Mouse (Mus musculus) lung, embryonic 16.5 days (tissue): Measurements from ENCODE around the gene Tmem132d. TPM values are rescaled to one million over a fixed set of nuclear protein-coding genes. Genes with fewer than 3 reads are reported as not detected.

Experiments used
- ATAC-seq: fragments of 200-750 bp; cut with Nextera tagmentation; 2 replicates; pipeline ENCODE4 v1.8.0; 2017; ENCODE audit warnings: low read depth, mild to moderate bottlenecking, moderate library complexity
- H3K27ac ChIP-seq: fragments of 300-500 bp; sonication (generic); 2 replicates; pipeline ENCODE4 v1.5.1; 2014; ENCODE audit warnings: mild to moderate bottlenecking, control low read depth, low read length
- H3K27me3 ChIP-seq: fragments of 300-500 bp; sonication (generic); 2 replicates; pipeline ENCODE4 v1.6.1; 2014; ENCODE audit warnings: low read depth, low read length, mixed read lengths; ENCODE audit not compliant: control insufficient read depth, insufficient read depth
- H3K36me3 ChIP-seq: fragments of 300-500 bp; sonication (generic); 2 replicates; pipeline ENCODE4 v1.6.1; 2014; ENCODE audit warnings: low read length; ENCODE audit not compliant: control insufficient read depth, insufficient read depth
- H3K4me1 ChIP-seq: fragments of 300-500 bp; sonication (generic); replicated peaks from 2 replicates; pipeline ENCODE4 v1.6.1; 2014; ENCODE audit warnings: low read length, mixed read lengths; ENCODE audit not compliant: control insufficient read depth, insufficient read depth
- H3K4me2 ChIP-seq: fragments of 300-500 bp; sonication (generic); 2 replicates; pipeline ENCODE4 v1.6.1; 2014; ENCODE audit warnings: low read depth, low read length, control low read depth
- H3K4me3 ChIP-seq: fragments of 300-500 bp; sonication (generic); 2 replicates; pipeline ENCODE4 v1.5.1; 2014; ENCODE audit warnings: mild to moderate bottlenecking, low read length, control low read depth
- H3K9ac ChIP-seq: fragments of 300-500 bp; sonication (generic); 2 replicates; pipeline ENCODE4 v1.6.1; 2014; ENCODE audit warnings: low read length, control low read depth
- H3K9me3 ChIP-seq: fragments of 300-500 bp; sonication (generic); 2 replicates; pipeline ENCODE4 v1.6.1; 2016; ENCODE audit warnings: low read length; ENCODE audit not compliant: control insufficient read depth
- WGBS: fragments of 180-500 bp; shearing (Covaris S2); extraction: QIAGEN DNeasy Blood & Tissue Kit; methylation state at CpG from one replicate; pipeline ENCODE4 v1.1.7; 2014; 5-methylcytosine and 5-hydroxymethylcytosine counted together
- polyA plus RNA-seq: library from polyadenylated mRNA; unstranded; fragments of >200 nt; fragmentation: Nextera tagmentation; extraction: Ambion mirVana; gene quantifications from 2 replicates; pipeline ENCODE4 v1.2.1, GENCODE M21; 2015

The Tmem132d gene
- polyA plus RNA-seq, 1 experiment from 2014 or later = 0.98 TPM

DNA sequence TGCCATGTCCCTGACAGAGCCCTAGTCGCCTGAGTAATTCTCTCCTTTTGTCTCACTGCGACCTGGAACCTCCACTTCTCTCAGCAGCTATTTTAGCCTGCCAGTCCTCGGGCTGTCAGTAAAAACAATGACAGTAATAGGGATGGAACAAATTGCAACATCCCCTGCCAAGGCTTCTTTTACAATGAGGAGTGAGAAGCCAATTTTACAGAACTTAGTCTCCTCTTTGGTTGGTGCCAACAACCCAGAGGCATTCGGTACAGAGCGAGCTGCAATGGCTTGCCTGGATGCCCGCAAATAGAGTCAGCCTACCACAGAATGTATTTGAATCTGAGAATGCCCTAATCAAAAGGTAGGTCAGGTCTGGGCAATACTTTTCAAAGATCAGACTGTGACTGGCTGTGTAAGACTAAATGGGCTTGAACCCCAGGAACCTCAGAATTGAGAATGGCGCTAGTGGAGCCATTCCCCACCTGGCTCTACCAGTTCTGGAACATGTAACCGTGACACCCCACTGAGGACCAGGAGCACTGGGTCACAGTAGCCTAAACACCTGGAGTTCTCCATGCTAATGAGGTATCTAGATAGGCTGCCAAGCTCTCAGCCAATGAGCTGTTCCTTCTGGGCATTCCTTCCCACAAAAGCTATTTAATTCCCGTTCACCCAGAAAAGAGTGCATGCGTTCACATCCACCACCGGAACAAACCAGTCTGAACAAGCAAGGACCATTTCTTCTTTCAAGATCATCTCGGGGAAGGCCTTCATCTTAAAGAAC, 273.8 kb downstream of the Tmem132d start:
- 75% methylated on average over 12 of the region's 12 CpGs for WGBS
- Histone ChIP-seq H3K36me3 (no peaks in the 10 kb centered on the region), H3K27ac (no peak overlapping the region), H3K9me3 (no peaks in the 10 kb centered on the region), H3K4me1 (no peaks in the 10 kb centered on the region), H3K27me3 (no peaks in the 10 kb centered on the region), H3K4me3 (no peak overlapping the region), H3K9ac (no peak overlapping the region), H3K4me2 (no peak overlapping the region)
- ATAC-seq = no peak

DNA sequence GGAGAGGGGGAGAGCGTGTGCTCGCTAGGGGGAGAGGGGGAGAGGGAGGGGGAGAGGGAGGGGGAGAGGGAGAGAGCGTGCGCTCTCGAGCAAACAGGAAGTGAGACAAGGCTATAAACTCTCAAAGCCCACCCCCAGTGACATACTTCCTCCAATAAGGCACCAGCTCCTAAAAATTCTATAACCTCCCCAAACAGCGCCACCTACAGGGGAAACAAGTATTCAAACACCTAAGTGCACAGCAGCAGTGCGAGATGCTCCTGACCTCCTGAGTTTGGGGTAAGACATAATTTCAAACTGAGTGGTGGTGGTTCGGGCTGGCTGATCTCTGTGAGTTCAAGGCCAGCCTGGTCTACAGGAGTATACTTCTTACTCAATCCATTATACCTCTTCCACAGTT, 281.4 kb downstream of the Tmem132d start:
- H3K4me1 ChIP-seq = no peaks in the 10 kb centered on the region
- no peak overlapping the region for H3K9ac ChIP-seq
- 88% methylated on average over 6 of the region's 8 CpGs for WGBS
- H3K36me3 ChIP-seq = no peaks in the 10 kb centered on the region
- ATAC-seq = no peak
- H3K4me2 ChIP-seq = no peak overlapping the region
- no peak overlapping the region for H3K4me3 ChIP-seq
- H3K27ac ChIP-seq = no peak overlapping the region
- no peaks in the 10 kb centered on the region for H3K27me3 ChIP-seq
- no peaks in the 10 kb centered on the region for H3K9me3 ChIP-seq

DNA sequence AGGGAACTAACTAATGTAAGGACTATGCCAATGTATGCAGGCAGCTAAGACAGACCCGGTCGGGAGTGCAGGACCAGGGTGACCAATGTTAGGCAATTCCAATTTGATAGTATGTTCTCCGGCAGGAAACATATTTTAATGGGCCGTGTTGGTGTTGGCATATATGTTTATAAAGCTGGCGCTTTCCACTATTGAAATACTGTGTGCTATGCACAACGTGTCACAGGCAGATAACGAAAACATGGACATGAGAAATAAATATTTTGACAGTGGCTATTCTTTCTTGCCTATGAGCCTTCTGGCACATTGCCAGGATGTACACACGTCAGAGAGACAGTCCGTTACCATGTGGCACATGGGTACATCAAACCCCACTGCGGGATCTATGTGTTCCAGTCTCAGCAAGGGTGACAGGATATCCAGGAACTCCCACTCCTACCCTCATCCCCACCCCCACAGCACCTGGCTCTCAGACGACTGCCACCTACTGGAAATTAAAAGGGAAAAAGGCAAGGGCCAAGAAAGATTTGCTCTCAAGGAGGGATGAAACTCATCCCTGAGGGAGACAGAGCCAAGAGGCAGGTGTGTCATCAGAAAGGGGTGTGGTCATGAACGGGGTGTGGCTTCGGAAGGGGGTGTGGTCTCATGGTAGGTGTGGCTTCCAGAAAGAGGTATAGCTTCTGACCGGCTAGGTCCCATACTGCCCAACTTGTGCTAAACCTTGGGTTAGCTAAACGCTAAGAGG, 285.8 kb downstream of the Tmem132d start:
- Histone ChIP-seq H3K4me1 (no peaks in the 10 kb centered on the region), H3K27me3 (no peaks in the 10 kb centered on the region), H3K4me3 (no peak overlapping the region), H3K36me3 (no peaks in the 10 kb centered on the region), H3K9ac (no peak overlapping the region), H3K4me2 (no peak overlapping the region), H3K9me3 (no peaks in the 10 kb centered on the region; the same call in 1 of the 2 replicates), H3K27ac (no peak overlapping the region; the same call in 1 of the 2 replicates)
- peak; percentile 82 for ATAC-seq
- 47% methylated on average over 15 of the region's 15 CpGs for WGBS

DNA sequence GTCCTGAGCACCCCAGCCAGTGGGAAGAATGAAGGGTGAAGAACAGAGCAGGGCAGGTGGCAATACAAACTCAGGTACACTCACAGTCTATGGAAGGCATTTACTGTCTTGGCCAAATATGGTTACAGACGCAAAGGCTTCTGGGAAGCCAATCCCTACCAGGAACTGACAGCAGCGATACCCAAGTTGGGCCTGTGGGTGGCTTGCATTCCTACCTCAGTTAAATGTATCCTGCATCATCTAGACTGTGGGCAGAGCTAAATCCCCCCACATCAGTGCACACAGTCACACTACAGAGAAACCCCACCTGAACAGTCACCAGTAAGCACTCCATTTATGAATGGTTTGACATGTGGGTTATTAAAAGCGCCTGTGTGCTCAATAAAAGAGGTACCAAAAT, 288.1 kb downstream of the Tmem132d start:
- ATAC-seq = no peak
- Histone ChIP-seq H3K27ac (no peak overlapping the region), H3K27me3 (no peaks in the 10 kb centered on the region), H3K36me3 (no peaks in the 10 kb centered on the region), H3K4me3 (no peak overlapping the region), H3K9ac (no peak overlapping the region), H3K9me3 (no peaks in the 10 kb centered on the region; the same call in 1 of the 2 replicates), H3K4me1 (no peaks in the 10 kb centered on the region), H3K4me2 (no peak overlapping the region)
- WGBS = 89% methylated on average over 3 of the region's 3 CpGs

DNA sequence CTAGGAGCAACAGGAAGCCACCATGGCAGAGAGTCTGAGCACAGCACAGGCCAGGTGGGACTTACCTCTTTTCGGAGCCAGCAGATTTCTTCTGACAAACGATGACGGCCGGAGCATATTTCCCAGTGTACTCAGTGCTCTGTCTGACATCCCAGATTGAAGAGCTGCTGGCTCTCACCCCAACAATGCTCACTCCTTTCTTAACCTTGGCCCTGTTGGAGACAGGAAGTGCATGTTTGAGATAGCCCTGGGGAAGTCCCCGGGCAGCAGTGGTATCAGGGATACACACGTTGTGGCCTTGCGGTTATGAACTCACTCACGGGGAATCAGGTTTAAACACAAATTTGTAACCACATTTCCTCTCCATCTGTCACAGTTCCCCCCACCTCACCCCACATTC, 296.1 kb downstream of the Tmem132d start:
- Histone ChIP-seq H3K4me2 (no peak overlapping the region), H3K9me3 (no peaks in the 10 kb centered on the region), H3K27ac (no peak overlapping the region), H3K4me3 (no peak overlapping the region), H3K36me3 (no peaks in the 10 kb centered on the region), H3K27me3 (no peaks in the 10 kb centered on the region), H3K9ac (no peak overlapping the region), H3K4me1 (no peaks in the 10 kb centered on the region)
- ATAC-seq = no peak
- 50% methylated on average over 8 of the region's 8 CpGs for WGBS

DNA sequence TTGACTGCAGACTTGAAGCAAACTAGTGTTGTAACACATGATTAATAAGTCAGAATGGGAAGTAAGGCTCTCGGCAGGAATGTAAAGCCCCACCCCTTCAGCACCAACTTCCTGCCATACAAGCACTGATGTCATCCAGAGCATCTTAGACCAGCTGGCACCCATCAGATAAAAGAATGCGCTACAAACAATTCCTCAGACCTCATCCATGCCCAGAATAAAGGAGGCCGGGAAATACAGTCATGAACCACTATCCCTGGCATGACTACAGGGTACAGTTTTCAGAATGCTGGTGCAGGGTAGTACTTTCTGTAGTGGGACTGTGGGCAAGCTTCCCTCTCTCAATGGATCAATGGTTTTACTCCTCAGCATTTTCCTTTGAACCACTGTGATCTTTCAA, 310.2 kb downstream of the Tmem132d start:
- no peaks in the 10 kb centered on the region for H3K27me3 ChIP-seq
- H3K4me3 ChIP-seq = no peak overlapping the region
- peak; percentile 52 for ATAC-seq
- H3K9me3 ChIP-seq = no peaks in the 10 kb centered on the region
- 0 out of 2 replicates have a peak, but pooled peaks cover 3% of the 10 kb centered on the region for H3K4me1 ChIP-seq
- H3K4me2 ChIP-seq = no peak overlapping the region
- no peak overlapping the region for H3K27ac ChIP-seq
- WGBS = 35% methylated on average over 3 of the region's 3 CpGs
- no peaks in the 10 kb centered on the region for H3K36me3 ChIP-seq
- H3K9ac ChIP-seq = no peak overlapping the region

DNA sequence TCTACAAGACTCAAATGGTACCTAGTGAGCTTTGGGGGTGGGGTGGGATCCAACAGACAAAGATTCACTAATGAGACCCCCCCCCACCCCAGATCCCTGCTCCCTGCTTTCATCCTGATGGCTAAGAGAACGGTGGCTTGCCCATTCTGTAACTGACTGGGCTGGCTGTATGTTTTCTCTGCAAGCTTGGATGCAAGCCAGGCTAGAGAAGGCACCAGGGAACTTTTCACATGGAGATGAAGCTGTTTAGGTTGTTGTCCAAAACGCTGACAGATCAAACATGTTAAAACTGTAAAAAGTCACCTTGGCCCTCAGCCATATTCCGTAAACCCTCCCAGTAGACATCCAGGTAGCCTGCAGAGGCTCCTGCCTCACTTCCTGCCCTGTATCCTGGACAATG, 313.7 kb downstream of the Tmem132d start:
- 0 out of 2 replicates have a peak, but pooled peaks cover 3% of the 10 kb centered on the region for H3K4me1 ChIP-seq
- 50% methylated on average over 3 of the region's 3 CpGs for WGBS

DNA sequence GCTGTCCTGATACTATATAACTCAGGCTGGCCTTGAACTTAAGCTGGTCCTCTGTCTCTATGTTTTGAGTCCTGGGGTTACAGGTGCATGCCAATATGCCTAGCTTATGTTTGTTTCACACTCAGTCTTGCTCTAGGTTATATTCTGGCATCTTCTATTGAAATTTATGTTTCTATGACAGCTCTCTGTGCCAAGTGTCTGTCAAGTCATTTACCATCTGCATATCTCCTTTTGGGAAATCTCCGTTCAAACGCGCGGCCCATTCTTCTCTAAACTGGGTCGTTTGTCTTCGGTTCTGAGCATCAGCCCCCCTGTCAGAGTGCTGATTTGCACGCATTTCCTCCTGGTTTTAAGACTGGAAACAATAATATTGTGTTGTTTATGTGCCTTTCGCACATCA, 319.8 kb downstream of the Tmem132d start:
- Histone ChIP-seq H3K27ac (no peak overlapping the region), H3K36me3 (no peaks in the 10 kb centered on the region), H3K4me3 (no peak overlapping the region), H3K9me3 (peaks cover 5% of the 10 kb centered on the region; the same call in 1 of the 2 replicates), H3K27me3 (no peaks in the 10 kb centered on the region), H3K9ac (no peak overlapping the region), H3K4me1 (no peaks in the 10 kb centered on the region), H3K4me2 (no peak overlapping the region)
- WGBS = 80% methylated on average over 8 of the region's 8 CpGs
- no peak for ATAC-seq

More for the DNA sequence above, 313.7 kb downstream of the Tmem132d start:
- Histone ChIP-seq H3K27ac (no peak overlapping the region), H3K36me3 (no peaks in the 10 kb centered on the region), H3K9ac (no peak overlapping the region), H3K27me3 (no peaks in the 10 kb centered on the region), H3K4me2 (no peak overlapping the region), H3K4me3 (no peak overlapping the region), H3K9me3 (no peaks in the 10 kb centered on the region)
- ATAC-seq = no peak

DNA sequence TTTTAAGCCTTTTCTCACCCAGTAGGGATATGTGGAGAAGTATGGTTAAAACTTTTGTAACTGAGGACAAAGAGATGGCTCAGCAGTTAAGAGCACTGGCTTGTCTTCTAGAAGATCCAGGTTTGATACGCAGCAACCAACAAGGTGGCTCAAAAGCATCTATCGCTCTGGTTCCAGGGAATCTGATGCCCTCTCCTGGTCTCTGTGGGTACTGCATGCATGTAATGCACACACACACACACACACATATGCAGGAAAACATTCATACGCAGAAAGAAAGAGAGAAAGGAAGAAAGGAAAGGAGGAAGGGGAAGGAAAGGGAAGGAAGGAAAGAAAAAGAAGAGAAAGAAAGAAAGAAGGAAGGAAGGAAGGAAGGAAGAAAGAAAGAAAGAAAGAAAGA, 320.4 kb downstream of the Tmem132d start:
- Histone ChIP-seq H3K4me3 (no peak overlapping the region), H3K4me2 (no peak overlapping the region), H3K9me3 (peaks cover 5% of the 10 kb centered on the region; the same call in 1 of the 2 replicates), H3K27me3 (no peaks in the 10 kb centered on the region), H3K9ac (no peak overlapping the region), H3K4me1 (no peaks in the 10 kb centered on the region), H3K27ac (no peak overlapping the region), H3K36me3 (no peaks in the 10 kb centered on the region)
- ATAC-seq = no peak
- WGBS = 89% methylated on average over 3 of the region's 3 CpGs
